Mouse (Mus musculus): ENCODE measurements around the gene Acer1. TPM values are rescaled to one million over a fixed set of nuclear protein-coding genes. Genes with fewer than 3 reads are reported as not detected.
A peak's percentile ranks its signal among the peaks of the same experiment; 100 is the strongest.

Acer1 gene
- polyA plus RNA-seq (2015; fragmentation: Nextera tagmentation; extraction: Ambion mirVana): not detected in 2 replicates

DNA sequence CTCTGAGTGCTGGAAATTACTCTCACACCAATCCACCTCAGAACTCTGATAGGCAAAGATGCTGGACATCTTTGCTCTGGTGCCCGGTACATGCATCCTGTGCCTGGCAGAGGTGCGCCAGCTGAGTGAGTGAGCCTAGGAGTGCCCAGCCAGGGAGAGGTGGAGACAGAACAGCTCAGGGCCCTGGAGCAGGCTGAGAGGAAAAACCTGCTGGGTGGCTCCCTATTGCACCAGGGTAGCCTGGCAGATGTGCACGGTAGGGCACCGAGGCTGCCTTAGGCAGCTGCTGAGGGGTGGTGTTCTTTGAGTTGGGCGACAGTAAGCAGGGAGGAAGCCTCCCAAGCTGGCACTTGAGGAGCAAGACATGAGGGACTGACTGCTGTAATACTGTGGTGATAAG, at the start of gene Acer1:
Gene Acer1 (minus strand): TSS at position 114 of the 400 bp plus-strand sequence.
- Histone ChIP-seq H3K9ac (no peak within 1 kb of the TSS), H3K4me3 (no peak within 1 kb of the TSS), H3K36me3 (no peaks in the 10 kb centered on the region), H3K4me1 (peaks cover 6% of the 10 kb centered on the region), H3K4me2 (replicated peaks) (no peak within 1 kb of the TSS), H3K27me3 (no peaks in the 10 kb centered on the region), H3K9me3 (no peaks in the 10 kb centered on the region), H3K27ac (no peak within 1 kb of the TSS)
- no peak for ATAC-seq (ENCODE audit: low FRiP score, low read depth)
- 74% methylated on average over 5 of the region's 5 CpGs for WGBS

DNA sequence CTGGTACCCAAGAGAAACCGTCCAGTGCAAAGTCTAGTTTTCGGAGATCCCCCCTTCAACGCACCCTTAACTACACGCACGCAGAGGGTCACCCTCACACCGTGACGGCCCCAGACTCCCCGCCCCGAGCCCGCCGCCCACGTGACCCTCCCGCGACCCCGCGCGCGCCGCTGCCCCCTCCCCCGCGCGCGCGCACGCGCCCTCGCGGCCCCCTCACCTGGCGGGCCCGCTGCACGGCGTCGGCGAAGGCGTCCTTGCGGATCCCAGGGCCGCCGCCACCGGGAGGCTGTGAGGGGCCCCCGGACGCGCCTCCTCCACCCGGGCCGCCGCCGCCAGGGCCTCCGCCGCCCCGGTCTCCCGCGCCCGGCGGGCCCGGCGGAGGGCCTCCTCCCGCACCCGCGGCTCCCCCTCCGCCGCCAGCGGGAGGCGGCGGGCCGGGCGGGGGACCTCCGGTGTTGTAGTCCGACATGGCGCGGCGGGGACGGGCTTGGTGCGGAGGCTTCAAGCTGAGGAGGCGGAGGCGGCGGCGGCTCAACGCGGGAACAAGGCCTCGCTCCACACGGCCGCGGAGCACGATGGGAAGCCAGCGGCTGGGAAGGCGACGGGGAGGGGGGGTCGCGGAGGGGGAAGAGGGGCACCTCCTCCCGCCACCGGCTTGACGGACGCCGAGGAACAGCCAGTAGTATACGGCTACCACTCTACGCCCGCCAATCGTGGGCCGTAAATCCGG, 49.2 kb upstream of the Acer1 start, which contains the start of gene Khsrp:
Gene Khsrp (minus strand): TSS at position 592 of the 730 bp plus-strand sequence.
- no peak for ATAC-seq (ENCODE audit: low FRiP score, low read depth)
- WGBS: under 1% methylated on average over 79 of the region's 99 CpGs
- H3K4me1 ChIP-seq: peaks cover 21% of the 10 kb centered on the region

DNA sequence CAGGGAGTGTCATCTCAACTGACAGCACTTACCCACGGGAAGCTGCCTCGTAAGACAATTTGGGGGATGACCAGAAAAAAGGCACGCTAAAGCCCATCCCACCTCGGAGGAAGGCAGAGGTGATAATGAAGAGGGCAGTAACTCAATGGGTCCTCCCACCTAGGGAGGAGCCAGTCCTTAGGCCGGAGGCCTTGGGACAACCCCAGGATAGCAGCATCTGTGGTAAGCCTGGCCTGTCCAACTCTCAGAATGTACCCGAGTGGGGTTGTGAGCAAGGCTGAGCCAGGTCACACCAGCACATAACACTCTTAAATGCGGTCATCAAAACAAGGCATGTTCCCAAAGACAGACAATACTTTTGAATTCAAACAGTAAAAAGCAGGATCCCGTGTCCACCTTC, 47.8 kb upstream of the Acer1 start:
- H3K27ac ChIP-seq: no peak overlapping the region
- peaks cover 44% of the 10 kb centered on the region for H3K36me3 ChIP-seq
- H3K9ac ChIP-seq: peak overlapping the region; percentile 99
- no peak for ATAC-seq (ENCODE audit: low FRiP score, low read depth)
- H3K9me3 ChIP-seq: no peaks in the 10 kb centered on the region
- H3K27me3 ChIP-seq: no peaks in the 10 kb centered on the region
- H3K4me1 ChIP-seq: peaks cover 21% of the 10 kb centered on the region
- peak overlapping the region; percentile 91 for H3K4me3 ChIP-seq
- WGBS: 38% methylated on average over 8 of the region's 8 CpGs
- H3K4me2 ChIP-seq (replicated peaks): peak overlapping the region; percentile 87

More for the DNA sequence above, 49.2 kb upstream of the Acer1 start, which contains the start of gene Khsrp:
- peaks cover 30% of the 10 kb centered on the region for H3K36me3 ChIP-seq
- peak within 1 kb of the TSS; percentile 91 for H3K27ac ChIP-seq
- no peaks in the 10 kb centered on the region for H3K9me3 ChIP-seq
- H3K4me3 ChIP-seq: peak within 1 kb of the TSS; percentile 91
- H3K4me2 ChIP-seq (replicated peaks): peak within 1 kb of the TSS; percentile 87
- H3K9ac ChIP-seq: peak within 1 kb of the TSS; percentile 99
- no peaks in the 10 kb centered on the region for H3K27me3 ChIP-seq

DNA sequence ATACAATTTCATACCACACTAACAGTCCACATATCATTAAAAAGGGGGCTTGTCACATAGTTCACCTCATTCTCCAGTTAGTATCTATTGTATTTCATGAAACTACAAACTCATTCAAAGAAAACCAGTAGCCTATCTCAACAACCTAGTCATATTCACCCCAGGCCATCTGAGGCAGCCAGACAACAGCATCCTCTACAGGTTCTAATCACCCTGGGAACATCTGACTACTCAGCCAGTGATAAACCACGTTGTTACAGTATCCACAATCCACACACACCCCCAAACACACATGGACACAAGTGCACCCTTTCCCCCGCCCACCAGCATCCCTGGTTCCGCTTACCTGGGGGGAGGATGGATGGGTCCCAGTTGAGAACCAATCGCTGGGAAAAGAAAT, 45.5 kb upstream of the Acer1 start:
- Histone ChIP-seq H3K4me1 (peaks cover 19% of the 10 kb centered on the region), H3K9ac (no peak overlapping the region), H3K4me2 (replicated peaks) (no peak overlapping the region), H3K27me3 (no peaks in the 10 kb centered on the region), H3K27ac (no peak overlapping the region), H3K36me3 (peaks cover 66% of the 10 kb centered on the region), H3K9me3 (no peaks in the 10 kb centered on the region), H3K4me3 (no peak overlapping the region)
- 90% methylated on average over 4 of the region's 4 CpGs for WGBS
- no peak for ATAC-seq (ENCODE audit: low FRiP score, low read depth)

DNA sequence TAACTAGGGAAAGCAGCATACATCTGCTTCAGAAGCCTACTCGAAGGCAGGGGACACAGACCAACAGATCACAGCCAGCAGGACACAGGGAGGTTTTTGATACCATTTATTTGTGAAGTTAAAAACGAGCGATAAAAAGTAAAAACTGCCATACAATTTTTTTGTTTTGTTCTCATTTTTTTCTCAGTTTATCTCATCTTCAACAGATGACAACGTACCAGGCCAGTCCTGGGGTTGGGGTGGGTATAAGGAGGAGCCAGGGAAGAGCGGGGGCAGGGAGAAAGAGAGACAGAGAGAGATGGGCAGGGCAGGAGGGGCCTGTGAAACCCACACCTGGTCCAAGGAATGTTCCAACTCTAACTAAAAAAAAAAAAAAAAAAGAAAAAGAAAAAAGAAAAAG, 39.0 kb upstream of the Acer1 start:
- no peak overlapping the region for H3K4me2 ChIP-seq (replicated peaks)
- H3K9me3 ChIP-seq: no peaks in the 10 kb centered on the region; the same call in 1 of the 2 replicates
- H3K27me3 ChIP-seq: no peaks in the 10 kb centered on the region
- no peak overlapping the region for H3K27ac ChIP-seq
- 89% methylated on average over 5 of the region's 5 CpGs for WGBS
- H3K4me1 ChIP-seq: no peaks in the 10 kb centered on the region
- H3K4me3 ChIP-seq: no peak overlapping the region
- H3K36me3 ChIP-seq: peaks cover 68% of the 10 kb centered on the region
- no peak overlapping the region for H3K9ac ChIP-seq
- no peak for ATAC-seq (ENCODE audit: low FRiP score, low read depth)

DNA sequence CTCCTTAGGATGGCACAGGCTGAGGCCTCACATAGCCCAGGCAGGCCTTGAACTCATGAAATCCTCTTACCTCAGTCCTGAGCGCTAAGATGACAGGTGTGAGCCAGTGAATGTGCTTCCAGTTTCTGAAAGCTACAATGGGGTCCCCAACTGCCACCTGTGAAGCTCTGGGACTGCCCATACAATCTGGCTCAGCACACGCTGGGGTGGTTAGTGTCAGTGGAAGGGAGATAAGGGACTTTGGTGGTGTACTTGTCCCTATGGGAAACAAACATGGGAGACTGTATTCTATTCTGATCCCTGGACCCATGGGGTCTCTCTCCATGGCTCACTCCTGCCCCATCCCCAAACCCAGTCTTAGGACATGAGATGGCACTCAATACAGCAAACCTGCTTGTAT, 37.8 kb upstream of the Acer1 start:
- Histone ChIP-seq H3K9me3 (no peaks in the 10 kb centered on the region; the same call in 1 of the 2 replicates), H3K4me2 (replicated peaks) (no peak overlapping the region), H3K4me3 (no peak overlapping the region), H3K4me1 (no peaks in the 10 kb centered on the region), H3K27me3 (no peaks in the 10 kb centered on the region), H3K27ac (no peak overlapping the region), H3K9ac (no peak overlapping the region), H3K36me3 (peaks cover 55% of the 10 kb centered on the region)
- WGBS: 90% methylated on average over 2 of the region's 2 CpGs
- no peak for ATAC-seq (ENCODE audit: low FRiP score, low read depth)

DNA sequence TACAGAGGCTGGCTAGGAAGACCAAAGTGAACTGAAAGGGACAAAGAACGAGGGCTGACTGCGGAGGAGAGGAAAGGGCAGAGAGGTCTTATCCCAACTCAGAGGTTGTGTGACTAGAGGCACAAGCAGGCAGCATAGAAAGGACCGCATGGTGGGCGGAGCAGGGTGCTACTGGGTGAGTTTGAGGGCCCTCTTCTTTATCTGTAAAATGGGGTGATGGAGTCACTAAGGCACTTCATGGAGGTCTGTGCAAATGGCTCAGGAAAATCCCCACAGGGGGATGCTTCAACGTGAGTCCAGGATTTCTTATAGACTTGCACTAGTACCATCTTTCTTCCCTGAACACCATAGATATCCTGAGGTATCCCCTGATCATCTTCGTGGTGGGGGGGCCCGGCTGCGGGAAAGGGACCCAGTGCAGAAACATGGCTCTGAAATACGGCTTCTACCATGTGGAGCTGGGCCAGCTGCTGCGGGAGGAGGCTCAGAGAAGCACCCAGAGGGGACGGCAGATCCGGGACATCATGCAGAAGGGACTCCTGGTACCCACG, 30.4 kb upstream of the Acer1 start:
- Histone ChIP-seq H3K4me3 (peak overlapping the region; percentile 78), H3K36me3 (peaks cover 20% of the 10 kb centered on the region), H3K9ac (peak overlapping the region; percentile 81; the same call in 1 of the 2 replicates), H3K4me1 (peaks cover 19% of the 10 kb centered on the region), H3K27ac (peak overlapping the region; percentile 94), H3K9me3 (no peaks in the 10 kb centered on the region), H3K4me2 (replicated peaks) (peak overlapping the region; percentile 93), H3K27me3 (no peaks in the 10 kb centered on the region)
- WGBS: 71% methylated on average over 13 of the region's 13 CpGs
- no peak for ATAC-seq (ENCODE audit: low FRiP score, low read depth)

DNA sequence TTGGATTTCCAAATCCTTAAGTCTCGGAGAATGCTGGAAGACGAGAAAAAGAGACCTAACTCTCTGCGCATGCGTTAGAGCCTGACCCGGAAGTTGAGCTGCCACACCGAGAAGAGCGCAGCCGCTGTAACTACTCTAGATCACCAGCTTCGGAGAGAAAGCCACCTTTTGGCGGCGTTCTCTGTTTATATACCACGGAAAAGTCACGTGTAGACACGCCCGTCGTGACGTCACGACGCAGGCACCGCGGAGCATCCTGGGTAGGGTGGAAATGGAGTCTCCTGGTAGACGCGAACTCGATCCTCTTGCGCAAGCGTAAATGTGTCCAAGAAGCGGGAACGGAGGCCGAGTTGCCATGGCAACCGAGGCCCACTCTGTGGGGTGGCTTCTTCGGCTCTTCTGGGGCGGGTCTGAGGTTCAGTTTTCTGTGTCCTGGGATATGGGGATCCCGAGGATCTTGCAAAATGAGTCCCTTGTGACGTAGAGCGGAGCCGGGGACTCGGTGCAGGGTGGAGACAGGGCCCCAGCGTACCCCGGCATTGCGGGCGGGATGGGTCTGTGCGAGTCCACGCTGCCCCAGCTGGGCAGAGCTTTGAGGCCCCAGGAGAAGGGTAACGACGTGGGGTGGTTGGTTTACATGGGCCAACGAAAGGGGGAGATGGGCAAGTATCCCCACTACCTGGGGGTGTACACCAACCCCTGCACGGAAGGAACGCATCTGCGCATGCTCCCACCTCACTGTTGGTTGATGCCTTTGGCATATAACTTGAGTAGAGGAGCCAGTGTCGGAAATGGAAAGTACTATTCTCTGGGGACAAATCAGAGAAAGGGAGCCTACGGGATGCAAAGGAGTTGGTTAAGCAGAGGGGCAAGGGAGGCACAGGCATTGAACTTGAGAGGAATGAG, 29.6 kb upstream of the Acer1 start, which contains the start of the genes Gtf2f1 and Gm17949:
Gene Gtf2f1 (minus strand): TSS at position 53 of the 906 bp plus-strand sequence.
Gene Gm17949 (plus strand): TSS at position 234 of the 906 bp plus-strand sequence.
- under 1% methylated on average over 51 of the region's 51 CpGs for WGBS

DNA sequence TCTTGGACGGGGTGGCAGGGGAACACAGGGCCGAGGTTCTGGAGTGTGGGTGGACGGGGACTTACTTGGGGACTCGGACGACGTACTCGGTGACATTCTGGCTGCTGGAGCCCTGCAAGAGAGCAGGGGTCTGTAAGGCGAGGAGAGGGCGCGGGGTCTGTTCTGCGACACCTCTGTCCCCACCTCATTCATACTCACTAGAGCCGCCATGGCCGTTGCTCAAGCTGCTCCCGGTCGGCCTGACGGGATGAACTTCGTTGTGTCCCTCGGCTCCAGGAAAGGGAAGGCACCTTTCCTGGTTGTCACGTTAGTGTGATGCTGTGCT, 28.9 kb upstream of the Acer1 start:
- H3K4me3 ChIP-seq: peak overlapping the region; percentile 78
- peaks cover 34% of the 10 kb centered on the region for H3K36me3 ChIP-seq
- peaks cover 19% of the 10 kb centered on the region for H3K4me1 ChIP-seq
- H3K9ac ChIP-seq: peak overlapping the region; percentile 79
- WGBS: under 1% methylated on average over 19 of the region's 19 CpGs
- peak overlapping the region; percentile 93 for H3K4me2 ChIP-seq (replicated peaks)
- H3K27me3 ChIP-seq: no peaks in the 10 kb centered on the region
- H3K9me3 ChIP-seq: no peaks in the 10 kb centered on the region
- H3K27ac ChIP-seq: peak overlapping the region; percentile 52; the same call in 1 of the 2 replicates
- peak; percentile 41 for ATAC-seq (ENCODE audit: low FRiP score, low read depth)

More for the DNA sequence above, 29.6 kb upstream of the Acer1 start, which contains the start of the genes Gtf2f1 and Gm17949:
- peaks cover 28% of the 10 kb centered on the region for H3K36me3 ChIP-seq
- H3K9me3 ChIP-seq: no peaks in the 10 kb centered on the region
- H3K9ac ChIP-seq: peak within 1 kb of the TSS; percentile 81
- peaks cover 19% of the 10 kb centered on the region for H3K4me1 ChIP-seq
- peak within 1 kb of the TSS; percentile 93 for H3K4me2 ChIP-seq (replicated peaks)
- peak within 1 kb of the TSS; percentile 78 for H3K4me3 ChIP-seq
- peak within 1 kb of the TSS; percentile 94 for H3K27ac ChIP-seq
- H3K27me3 ChIP-seq: no peaks in the 10 kb centered on the region
- peak; percentile 96 for ATAC-seq (ENCODE audit: low FRiP score, low read depth)

DNA sequence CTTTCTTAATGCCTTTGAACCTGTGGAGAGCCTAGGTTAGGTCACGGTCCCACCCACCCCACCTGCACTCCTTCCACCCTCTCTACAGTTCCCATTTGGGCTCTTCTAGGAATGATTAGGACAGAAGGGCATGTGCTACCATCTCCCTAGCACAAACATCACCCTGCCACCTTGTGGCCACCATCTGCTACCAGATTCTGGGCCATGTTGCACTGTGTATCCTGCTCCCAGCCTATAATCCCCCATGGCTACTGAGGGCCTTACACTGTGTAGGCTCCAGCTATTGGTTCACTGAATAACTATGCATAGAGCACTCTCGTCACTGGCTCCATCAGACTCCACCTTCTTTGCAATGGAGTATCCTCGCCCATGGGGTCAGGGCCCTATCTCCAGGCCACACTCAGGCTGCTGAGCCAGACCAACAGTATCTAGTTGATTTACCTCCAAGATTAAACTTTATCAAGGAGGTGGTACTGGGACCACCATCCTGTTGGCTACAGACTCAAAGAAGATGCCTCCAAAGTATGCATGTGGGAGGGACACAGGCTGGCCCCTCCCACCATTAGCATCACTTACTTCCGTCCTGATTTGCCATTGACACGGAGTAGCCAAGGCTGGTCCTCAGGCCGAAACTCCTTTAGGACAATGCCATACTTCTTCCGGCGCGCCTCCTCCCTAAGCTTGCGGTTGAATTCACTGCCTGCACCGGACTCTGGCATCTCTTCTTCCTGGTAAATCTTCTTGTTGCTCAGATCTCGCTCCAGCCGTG, 25.4 kb upstream of the Acer1 start:
- 87% methylated on average over 13 of the region's 13 CpGs for WGBS
- H3K4me3 ChIP-seq: no peak overlapping the region
- no peaks in the 10 kb centered on the region for H3K9me3 ChIP-seq
- peaks cover 16% of the 10 kb centered on the region for H3K4me1 ChIP-seq
- no peak overlapping the region for H3K4me2 ChIP-seq (replicated peaks)
- peaks cover 70% of the 10 kb centered on the region for H3K36me3 ChIP-seq
- H3K9ac ChIP-seq: no peak overlapping the region
- no peak overlapping the region for H3K27ac ChIP-seq
- ATAC-seq (ENCODE audit: low FRiP score, low read depth): no peak
- no peaks in the 10 kb centered on the region for H3K27me3 ChIP-seq

DNA sequence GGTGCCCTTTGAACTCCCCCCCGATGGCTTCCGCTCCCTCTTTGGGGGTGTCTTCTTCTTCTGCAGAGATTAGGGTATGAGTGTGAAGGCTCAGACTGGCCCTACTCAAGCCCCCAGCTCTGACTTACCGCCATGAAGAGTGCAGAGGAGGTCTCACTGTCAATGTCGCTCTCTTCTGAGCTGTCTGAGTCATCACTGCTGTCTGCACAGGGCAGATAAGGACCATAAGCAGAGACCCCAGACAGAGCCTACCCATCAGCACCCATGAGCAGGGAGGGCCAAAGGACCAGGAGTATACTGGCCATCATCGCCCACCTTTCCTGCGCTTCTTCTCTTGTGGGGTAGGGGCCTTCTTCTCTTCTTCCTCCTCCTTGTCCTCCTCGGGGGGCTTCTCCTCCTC, 22.1 kb upstream of the Acer1 start:
- no peak overlapping the region for H3K27ac ChIP-seq
- no peak overlapping the region for H3K9ac ChIP-seq
- ATAC-seq (ENCODE audit: low FRiP score, low read depth): no peak
- H3K4me2 ChIP-seq (replicated peaks): no peak overlapping the region
- H3K9me3 ChIP-seq: no peaks in the 10 kb centered on the region
- no peaks in the 10 kb centered on the region for H3K27me3 ChIP-seq
- 92% methylated on average over 7 of the region's 7 CpGs for WGBS
- no peak overlapping the region for H3K4me3 ChIP-seq
- H3K36me3 ChIP-seq: peaks cover 81% of the 10 kb centered on the region
- no peaks in the 10 kb centered on the region for H3K4me1 ChIP-seq
